Mouse (Mus musculus) neural tube, embryonic 11.5 days (tissue): ENCODE data around the gene Ccdc57. TPM values are rescaled to one million over a fixed set of nuclear protein-coding genes. Genes with fewer than 3 reads are reported as not detected.

Experiments
- ATAC-seq: fragments of 200-750 bp; cut with Nextera tagmentation; 2 replicates; pipeline ENCODE4 v1.8.0; 2017; ENCODE audit warnings: moderate number of reproducible peaks, mild to moderate bottlenecking, moderate TSS enrichment, moderate library complexity; ENCODE audit not compliant: insufficient read depth, low FRiP score, low TSS enrichment
- DNase-seq: peaks from one replicate; pipeline ENCODE4 v3.0.0-alpha.2; 2015; ENCODE audit warnings: low spot score
- H3K27ac ChIP-seq: fragments of 300-500 bp; sonication (generic); 2 replicates; pipeline ENCODE4 v1.5.1; 2014; ENCODE audit warnings: low read depth, mild to moderate bottlenecking, low read length
- H3K27me3 ChIP-seq: fragments of 300-500 bp; sonication (generic); 2 replicates; pipeline ENCODE4 v1.6.1; 2014; ENCODE audit warnings: mild to moderate bottlenecking, low read length, mixed read lengths; ENCODE audit not compliant: control insufficient read depth, insufficient read depth
- H3K36me3 ChIP-seq: fragments of 300-500 bp; sonication (generic); 2 replicates; pipeline ENCODE4 v1.6.1; 2014; ENCODE audit warnings: mild to moderate bottlenecking, low read length, moderate library complexity, mixed read lengths; ENCODE audit not compliant: control insufficient read depth, insufficient read depth
- H3K4me1 ChIP-seq: fragments of 300-500 bp; sonication (generic); 2 replicates; pipeline ENCODE4 v1.6.1; 2014; ENCODE audit warnings: low read length, mixed read lengths; ENCODE audit not compliant: control insufficient read depth, insufficient read depth
- H3K4me2 ChIP-seq: fragments of 300-500 bp; sonication (generic); 2 replicates; pipeline ENCODE4 v1.6.1; 2014; ENCODE audit warnings: low read depth, mild to moderate bottlenecking, moderate library complexity
- H3K4me3 ChIP-seq: fragments of 300-500 bp; sonication (generic); 2 replicates; pipeline ENCODE4 v1.5.1; 2014; ENCODE audit warnings: low read depth, low read length
- H3K9ac ChIP-seq: fragments of 300-500 bp; sonication (generic); 2 replicates; pipeline ENCODE4 v1.6.1; 2014; ENCODE audit warnings: mild to moderate bottlenecking, low read length
- H3K9me3 ChIP-seq: fragments of 300-500 bp; sonication (generic); 2 replicates; pipeline ENCODE4 v1.6.1; 2016; ENCODE audit warnings: low read length; ENCODE audit not compliant: control insufficient read depth
- WGBS: fragments of 180-500 bp; shearing (Covaris S2); extraction: QIAGEN DNeasy Blood & Tissue Kit; methylation state at CpG from one replicate; pipeline ENCODE4 v1.1.7; 2014; 5-methylcytosine and 5-hydroxymethylcytosine counted together
- polyA plus RNA-seq: library from polyadenylated mRNA; unstranded; fragments of >200 nt; fragmentation: Nextera tagmentation; extraction: Ambion mirVana; gene quantifications from 2 replicates; pipeline ENCODE4 v1.2.1, GENCODE M21; 2014

The Ccdc57 gene
- polyA plus RNA-seq, 1 experiment from 2014 or later = 4.6 TPM

GRCm38 (mm10) chr11:120819556-120819955, 113.1 kb downstream of the Ccdc57 start:
- H3K4me1 ChIP-seq = peaks cover 18% of the 10 kb centered on the region
- DNase-seq (no peak), ATAC-seq (no peak)
- H3K9ac ChIP-seq = no peak overlapping the region
- no peak overlapping the region for H3K27ac ChIP-seq
- H3K27me3 ChIP-seq = no peaks in the 10 kb centered on the region
- no peak overlapping the region for H3K4me3 ChIP-seq
- no peaks in the 10 kb centered on the region for H3K9me3 ChIP-seq
- peaks cover 63% of the 10 kb centered on the region for H3K36me3 ChIP-seq
- 92% methylated on average over 6 of the region's 6 CpGs for WGBS
- no peak overlapping the region for H3K4me2 ChIP-seq

GRCm38 (mm10) chr11:120818251-120818650, 114.4 kb downstream of the Ccdc57 start:
- no peak for DNase-seq
- Histone ChIP-seq H3K9ac (no peak overlapping the region; the same call in 1 of the 2 replicates), H3K27me3 (no peaks in the 10 kb centered on the region), H3K27ac (no peak overlapping the region), H3K4me3 (no peak overlapping the region), H3K4me2 (no peak overlapping the region), H3K4me1 (peaks cover 18% of the 10 kb centered on the region), H3K36me3 (peaks cover 76% of the 10 kb centered on the region), H3K9me3 (no peaks in the 10 kb centered on the region)
- WGBS = 94% methylated on average over 13 of the region's 13 CpGs
- no peak for ATAC-seq

GRCm38 (mm10) chr11:120817358-120817757, 115.3 kb downstream of the Ccdc57 start:
- ATAC-seq (no peak), DNase-seq (no peak)
- Histone ChIP-seq H3K27ac (no peak overlapping the region), H3K4me3 (no peak overlapping the region), H3K4me1 (peaks cover 12% of the 10 kb centered on the region), H3K9ac (no peak overlapping the region), H3K4me2 (no peak overlapping the region), H3K27me3 (no peaks in the 10 kb centered on the region), H3K36me3 (peaks cover 85% of the 10 kb centered on the region), H3K9me3 (no peaks in the 10 kb centered on the region)
- WGBS = 93% methylated on average over 6 of the region's 6 CpGs

GRCm38 (mm10) chr11:120812068-120812467, 120.6 kb downstream of the Ccdc57 start:
- ATAC-seq = no peak
- no peak for DNase-seq
- H3K9ac ChIP-seq = no peak overlapping the region
- no peak overlapping the region for H3K4me2 ChIP-seq
- WGBS = 96% methylated on average over 16 of the region's 16 CpGs
- no peaks in the 10 kb centered on the region for H3K9me3 ChIP-seq
- H3K27ac ChIP-seq = no peak overlapping the region
- H3K4me3 ChIP-seq = no peak overlapping the region
- H3K36me3 ChIP-seq = peaks cover 95% of the 10 kb centered on the region
- H3K27me3 ChIP-seq = no peaks in the 10 kb centered on the region
- no peaks in the 10 kb centered on the region for H3K4me1 ChIP-seq

- Histone ChIP-seq H3K9me3 (no peaks in the 10 kb centered on the region), H3K36me3 (peaks cover 66% of the 10 kb centered on the region), H3K9ac (no peak overlapping the region), H3K4me1 (no peaks in the 10 kb centered on the region), H3K4me3 (no peak overlapping the region), H3K27me3 (no peaks in the 10 kb centered on the region), H3K27ac (no peak overlapping the region), H3K4me2 (no peak overlapping the region)
- DNase-seq = no peak
- no peak for ATAC-seq
- WGBS = 95% methylated on average over 12 of the region's 12 CpGs
These were observed 124.7 kb downstream of the Ccdc57 start for GRCm38 (mm10) chr11:120808010-120808409.

- Histone ChIP-seq H3K9ac (no peak overlapping the region), H3K36me3 (peaks cover 43% of the 10 kb centered on the region), H3K4me2 (no peak overlapping the region), H3K9me3 (no peaks in the 10 kb centered on the region), H3K4me3 (no peak overlapping the region), H3K27ac (no peak overlapping the region), H3K27me3 (no peaks in the 10 kb centered on the region), H3K4me1 (no peaks in the 10 kb centered on the region)
- WGBS = 79% methylated on average over 7 of the region's 7 CpGs
- DNase-seq = no peak
- ATAC-seq = no peak
These were observed 127.0 kb downstream of the Ccdc57 start for GRCm38 (mm10) chr11:120805375-120806298.

- 78% methylated on average over 4 of the region's 4 CpGs for WGBS
- Histone ChIP-seq H3K27me3 (no peaks in the 10 kb centered on the region), H3K4me2 (no peak overlapping the region), H3K9ac (no peak overlapping the region), H3K27ac (no peak overlapping the region), H3K4me1 (no peaks in the 10 kb centered on the region), H3K9me3 (no peaks in the 10 kb centered on the region), H3K4me3 (no peak overlapping the region), H3K36me3 (peaks cover 34% of the 10 kb centered on the region)
- DNase-seq = no peak
- no peak for ATAC-seq
These were observed 127.9 kb downstream of the Ccdc57 start for GRCm38 (mm10) chr11:120804769-120805168.

GRCm38 (mm10) chr11:120804274-120804673, 128.4 kb downstream of the Ccdc57 start:
- H3K4me1 ChIP-seq = no peaks in the 10 kb centered on the region
- H3K4me2 ChIP-seq = no peak overlapping the region
- H3K27ac ChIP-seq = no peak overlapping the region
- H3K4me3 ChIP-seq = no peak overlapping the region
- 85% methylated on average over 7 of the region's 7 CpGs for WGBS
- H3K36me3 ChIP-seq = peaks cover 30% of the 10 kb centered on the region
- DNase-seq = no peak
- no peak overlapping the region for H3K9ac ChIP-seq
- ATAC-seq = no peak
- no peaks in the 10 kb centered on the region for H3K27me3 ChIP-seq
- H3K9me3 ChIP-seq = no peaks in the 10 kb centered on the region
